Mouse (Mus musculus) midbrain, embryonic 10.5 days (tissue): Measurements from ENCODE around the gene Paqr6. TPM values are rescaled to one million over a fixed set of nuclear protein-coding genes. Genes with fewer than 3 reads are reported as not detected.
"Not testable (repeated sequence)": the region's sequence is repeated elsewhere in the genome, so short reads cannot be mapped to it uniquely, and the experiment has no call there.

ENCODE experiments used
- DNase-seq: peaks from one replicate; pipeline ENCODE4 v3.0.0-alpha.2; 2017; ENCODE audit warnings: low spot score
- H3K27ac ChIP-seq: fragments of 300-500 bp; sonication (generic); replicated peaks from 2 replicates; pipeline ENCODE4 v1.5.1; 2016; ENCODE audit warnings: mild to moderate bottlenecking
- H3K27me3 ChIP-seq: fragments of 300-500 bp; sonication (generic); 2 replicates; pipeline ENCODE4 v1.6.1; 2016; ENCODE audit warnings: low read depth, mild to moderate bottlenecking; ENCODE audit not compliant: poor library complexity, severe bottlenecking
- H3K36me3 ChIP-seq: fragments of 300-500 bp; sonication (generic); 2 replicates; pipeline ENCODE4 v1.6.1; 2016; ENCODE audit warnings: mild to moderate bottlenecking, moderate library complexity
- H3K4me1 ChIP-seq: fragments of 300-500 bp; sonication (generic); 2 replicates; pipeline ENCODE4 v1.6.1; 2016
- H3K4me3 ChIP-seq: fragments of 300-500 bp; sonication (generic); 2 replicates; pipeline ENCODE4 v1.5.1; 2016; ENCODE audit warnings: mild to moderate bottlenecking, moderate library complexity
- H3K9me3 ChIP-seq: fragments of 300-500 bp; sonication (generic); replicated peaks from 2 replicates; pipeline ENCODE4 v1.6.1; 2016; ENCODE audit warnings: mild to moderate bottlenecking
- WGBS: fragments of 180-500 bp; shearing (Covaris S2); methylation state at CpG from one replicate; pipeline ENCODE4 v1.1.7; 2016; 5-methylcytosine and 5-hydroxymethylcytosine counted together
- polyA plus RNA-seq: library from polyadenylated mRNA; unstranded; fragments of >200 nt; fragmentation: Nextera tagmentation; extraction: Ambion mirVana; gene quantifications from 2 replicates; pipeline ENCODE4 v1.2.1, GENCODE M21; 2016

Gene Paqr6
- polyA plus RNA-seq, 1 experiment from 2014 or later, result 0.65 TPM

DNA sequence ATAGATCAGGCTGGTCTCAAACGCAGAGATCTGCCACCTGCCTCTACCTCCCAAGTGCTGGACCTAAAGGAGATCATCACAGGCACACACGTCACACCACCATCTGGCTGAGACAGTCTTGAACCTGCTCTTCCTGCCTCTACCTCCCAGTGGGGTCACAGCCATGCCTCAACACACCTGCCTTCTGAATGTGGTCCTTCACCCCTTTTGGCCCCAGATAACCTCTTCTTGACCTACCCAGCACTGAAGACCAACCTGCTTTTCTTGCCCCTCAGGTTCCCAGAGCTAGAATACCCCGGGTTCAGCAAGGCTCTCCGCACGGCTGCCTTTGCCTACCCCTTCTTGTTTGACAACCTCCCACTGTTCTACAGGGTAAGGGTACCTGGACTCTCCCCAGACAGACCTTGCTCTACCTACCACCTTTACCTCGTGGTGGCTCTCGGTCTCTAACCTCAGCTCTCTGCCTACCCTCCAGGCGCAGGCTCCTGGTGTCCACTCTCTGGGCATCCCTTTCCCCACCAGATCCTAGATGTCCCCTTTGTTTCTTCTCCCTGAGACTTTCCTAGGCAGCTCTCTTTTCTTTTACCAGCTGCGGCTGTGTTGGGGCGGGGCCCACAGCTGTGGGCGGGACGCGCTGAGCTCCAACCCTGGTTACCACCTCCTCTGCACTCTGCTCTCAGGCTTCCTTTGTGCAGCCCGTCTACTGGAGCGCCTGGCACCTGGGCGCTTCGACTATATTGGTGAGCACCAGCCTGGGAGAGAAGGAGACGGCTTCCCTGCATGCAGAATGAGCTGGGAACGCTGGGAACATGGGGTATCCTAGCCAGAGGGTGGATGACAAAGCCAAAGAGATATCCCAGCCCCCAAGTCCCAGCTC lies 11.6 kb downstream of the Paqr6 start:
- Histone ChIP-seq H3K4me3 (peak overlapping the region; percentile 29; the same call in 1 of the 2 replicates), H3K4me1 (peaks cover 12% of the 10 kb centered on the region), H3K27ac (peak overlapping the region; percentile 65)
- 12% methylated on average over 19 of the region's 19 CpGs for WGBS
- H3K9me3 ChIP-seq, H3K27me3 ChIP-seq, H3K36me3 ChIP-seq: not testable (repeated sequence)
- DNase-seq, result peak; percentile 63

DNA sequence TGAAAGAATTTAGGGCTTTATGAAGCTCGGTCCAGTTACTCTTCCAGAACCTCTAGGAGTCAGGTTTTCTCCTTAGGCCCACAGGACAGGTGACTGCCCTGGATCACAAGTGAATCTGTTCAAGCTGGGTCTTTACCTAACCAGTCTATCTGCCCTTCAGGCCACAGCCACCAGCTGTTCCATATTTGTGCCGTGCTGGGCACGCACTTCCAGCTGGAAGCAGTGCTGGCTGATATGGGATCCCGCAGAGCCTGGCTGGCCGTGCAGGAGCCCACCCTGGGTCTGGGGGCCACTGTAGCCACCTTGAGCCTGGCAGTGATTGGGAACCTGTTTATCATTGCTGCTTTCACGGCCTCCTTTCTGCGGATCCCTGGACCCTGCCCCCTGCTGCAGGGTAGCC lies 12.3 kb downstream of the Paqr6 start:
- WGBS, result 32% methylated on average over 7 of the region's 7 CpGs
- H3K9me3 ChIP-seq, H3K27me3 ChIP-seq, H3K4me3 ChIP-seq, H3K36me3 ChIP-seq, DNase-seq: not testable (repeated sequence)
- Histone ChIP-seq H3K4me1 (peaks cover 17% of the 10 kb centered on the region), H3K27ac (peak overlapping the region; percentile 65; the same call in 1 of the 2 replicates)

GRCm38 (mm10) chr3:88378599-88378998 lies 14.2 kb downstream of the Paqr6 start, which contains the start of gene Bglap2:
Bglap2 (minus strand) TSS chr3:88378699.
- not testable (repeated sequence) for DNase-seq, H3K27me3 ChIP-seq, H3K4me3 ChIP-seq, H3K27ac ChIP-seq, H3K9me3 ChIP-seq, H3K36me3 ChIP-seq
- peaks cover 22% of the 10 kb centered on the region for H3K4me1 ChIP-seq
- 78% methylated on average over 5 of the region's 5 CpGs for WGBS

- WGBS, result 8% methylated on average over 22 of the region's 22 CpGs
- H3K27ac ChIP-seq, result peak overlapping the region; percentile 80
Measured at GRCm38 (mm10) chr3:88381389-88382315, 17.3 kb downstream of the Paqr6 start.

DNA sequence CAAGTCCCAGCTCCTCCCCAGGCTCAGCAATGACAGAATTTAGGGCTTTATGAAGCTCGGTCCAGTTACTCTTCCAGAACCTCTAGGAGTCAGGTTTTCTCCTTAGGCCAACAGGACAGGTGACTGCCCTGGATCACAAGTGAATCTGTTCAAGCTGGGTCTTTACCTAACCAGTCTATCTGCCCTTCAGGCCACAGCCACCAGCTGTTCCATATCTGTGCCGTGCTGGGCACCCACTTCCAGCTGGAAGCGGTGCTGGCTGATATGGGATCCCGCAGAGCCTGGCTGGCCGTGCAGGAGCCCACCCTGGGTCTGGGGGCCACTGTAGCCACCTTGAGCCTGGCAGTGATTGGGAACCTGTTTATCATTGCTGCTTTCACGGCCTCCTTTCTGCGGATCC lies 18.0 kb downstream of the Paqr6 start:
- DNase-seq, H3K27me3 ChIP-seq, H3K4me1 ChIP-seq, H3K27ac ChIP-seq, H3K4me3 ChIP-seq, H3K36me3 ChIP-seq, H3K9me3 ChIP-seq: not testable (repeated sequence)
- WGBS, result 56% methylated on average over 3 of the region's 7 CpGs

More at GRCm38 (mm10) chr3:88381389-88382315, 17.3 kb downstream of the Paqr6 start:
- peak; percentile 59 for DNase-seq
- H3K36me3 ChIP-seq, H3K27me3 ChIP-seq, H3K9me3 ChIP-seq: not testable (repeated sequence)
- Histone ChIP-seq H3K4me3 (peak overlapping the region; percentile 43), H3K4me1 (peaks cover 11% of the 10 kb centered on the region)

DNA sequence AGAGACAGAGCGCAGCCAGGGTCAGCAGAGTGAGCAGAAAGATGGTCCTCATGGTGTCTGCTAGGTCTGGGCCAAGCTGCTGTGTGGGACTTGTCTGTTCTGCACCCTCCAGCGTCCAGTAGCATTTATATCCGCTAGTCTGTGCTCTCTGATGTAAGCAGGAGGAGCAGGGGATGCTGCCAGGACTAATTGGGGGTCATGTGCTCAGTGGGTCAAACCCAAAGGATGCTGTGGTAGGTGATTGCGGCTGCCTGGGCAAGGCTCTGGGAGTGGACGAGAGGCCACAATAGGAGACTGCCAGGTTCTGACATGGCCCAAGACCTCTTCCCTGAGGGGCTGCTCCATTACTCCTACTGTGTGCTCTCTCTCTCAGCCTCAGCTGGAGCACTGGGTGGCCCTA lies 20.0 kb downstream of the Paqr6 start, which contains the start of gene Bglap:
Bglap (minus strand) TSS at position 101 of the 400 bp plus-strand sequence.
- Histone ChIP-seq H3K27me3 (no peaks in the 10 kb centered on the region), H3K4me3 (no peak within 1 kb of the TSS), H3K9me3 (no peaks in the 10 kb centered on the region), H3K27ac (no peak within 1 kb of the TSS), H3K4me1 (peaks cover 10% of the 10 kb centered on the region), H3K36me3 (no peaks in the 10 kb centered on the region)
- DNase-seq, result no peak
- 82% methylated on average over 5 of the region's 5 CpGs for WGBS

DNA sequence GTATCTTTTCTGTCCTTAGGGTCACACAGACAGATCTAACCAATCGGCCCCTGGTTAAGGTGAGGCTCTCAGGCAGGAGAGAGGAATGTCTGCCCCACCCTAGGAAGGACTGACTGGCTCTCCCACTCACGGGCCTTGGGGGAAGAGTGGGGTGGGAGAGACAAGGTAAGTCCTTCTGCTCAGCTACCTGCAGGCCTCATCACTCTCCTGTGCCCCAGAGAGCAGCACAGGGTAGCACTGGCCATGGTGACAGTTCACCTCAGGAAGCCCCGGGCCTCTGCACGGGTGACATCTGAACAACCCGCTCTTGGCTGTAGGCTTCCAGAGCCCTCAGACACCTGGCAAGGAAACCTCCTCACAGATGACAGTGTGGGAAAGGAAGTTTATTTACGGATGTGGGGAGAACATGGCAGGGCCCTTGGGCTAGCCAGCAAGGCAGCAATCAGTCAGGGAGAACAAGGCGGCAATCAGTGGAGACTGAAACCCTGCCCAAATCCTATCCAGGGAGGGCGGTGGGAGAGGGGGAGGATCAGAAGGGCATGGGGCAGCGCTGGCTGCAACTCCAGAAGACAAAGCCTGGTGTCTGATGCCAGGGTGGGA lies 29.5 kb downstream of the Paqr6 start:
- Histone ChIP-seq H3K4me3 (no peak overlapping the region), H3K9me3 (no peaks in the 10 kb centered on the region), H3K27me3 (no peaks in the 10 kb centered on the region), H3K36me3 (peaks cover 83% of the 10 kb centered on the region), H3K4me1 (no peaks in the 10 kb centered on the region), H3K27ac (no peak overlapping the region)
- WGBS, result 93% methylated on average over 9 of the region's 9 CpGs
- DNase-seq, result no peak

GRCm38 (mm10) chr3:88395288-88395687 lies 30.9 kb downstream of the Paqr6 start:
- Histone ChIP-seq H3K36me3 (peaks cover 88% of the 10 kb centered on the region), H3K4me1 (no peaks in the 10 kb centered on the region), H3K27me3 (no peaks in the 10 kb centered on the region), H3K4me3 (no peak overlapping the region), H3K27ac (no peak overlapping the region), H3K9me3 (no peaks in the 10 kb centered on the region)
- WGBS, result 96% methylated on average over 6 of the region's 6 CpGs
- DNase-seq, result no peak

- Histone ChIP-seq H3K9me3 (no peaks in the 10 kb centered on the region), H3K4me1 (no peaks in the 10 kb centered on the region), H3K27ac (no peak overlapping the region), H3K36me3 (peaks cover 88% of the 10 kb centered on the region), H3K27me3 (no peaks in the 10 kb centered on the region), H3K4me3 (no peak overlapping the region)
- no peak for DNase-seq
- WGBS, result 95% methylated on average over 8 of the region's 8 CpGs
Measured at GRCm38 (mm10) chr3:88395742-88396141, 31.4 kb downstream of the Paqr6 start.

DNA sequence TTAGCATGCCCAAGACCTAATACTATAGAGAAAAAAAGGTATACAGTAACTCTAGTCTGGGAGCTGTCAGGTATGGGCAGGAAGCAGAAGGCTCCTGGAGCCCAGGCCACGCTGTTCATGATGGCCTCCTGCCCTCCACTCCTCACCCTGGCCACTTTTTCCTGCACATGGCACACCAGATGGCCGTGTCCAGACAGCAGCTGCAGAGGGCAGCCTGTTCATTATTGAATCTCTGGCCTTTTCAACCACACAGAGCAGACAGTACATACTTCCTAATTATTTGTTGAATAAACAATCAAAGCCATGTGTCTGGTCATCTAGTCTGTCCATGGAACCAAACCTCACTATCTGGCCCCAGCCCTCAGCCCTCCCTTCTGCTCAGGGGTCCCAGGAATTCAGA lies 34.3 kb downstream of the Paqr6 start:
- H3K27ac ChIP-seq, result 0 out of 2 replicates have a peak overlapping the region, but pooled peaks have one; percentile 28
- H3K36me3 ChIP-seq, result peaks cover 89% of the 10 kb centered on the region
- no peaks in the 10 kb centered on the region for H3K9me3 ChIP-seq
- H3K4me1 ChIP-seq, result no peaks in the 10 kb centered on the region
- H3K27me3 ChIP-seq, result no peaks in the 10 kb centered on the region
- H3K4me3 ChIP-seq, result no peak overlapping the region
- 81% methylated on average over 2 of the region's 2 CpGs for WGBS
- DNase-seq, result no peak

- Histone ChIP-seq H3K36me3 (peaks cover 53% of the 10 kb centered on the region), H3K27me3 (no peaks in the 10 kb centered on the region), H3K27ac (no peak overlapping the region), H3K9me3 (no peaks in the 10 kb centered on the region), H3K4me1 (peaks cover 23% of the 10 kb centered on the region), H3K4me3 (no peak overlapping the region)
- DNase-seq, result no peak
- 93% methylated on average over 10 of the region's 10 CpGs for whole genome bisulfite sequencing
Measured at GRCm38 (mm10) chr3:88403522-88404230, 39.3 kb downstream of the Paqr6 start.

DNA sequence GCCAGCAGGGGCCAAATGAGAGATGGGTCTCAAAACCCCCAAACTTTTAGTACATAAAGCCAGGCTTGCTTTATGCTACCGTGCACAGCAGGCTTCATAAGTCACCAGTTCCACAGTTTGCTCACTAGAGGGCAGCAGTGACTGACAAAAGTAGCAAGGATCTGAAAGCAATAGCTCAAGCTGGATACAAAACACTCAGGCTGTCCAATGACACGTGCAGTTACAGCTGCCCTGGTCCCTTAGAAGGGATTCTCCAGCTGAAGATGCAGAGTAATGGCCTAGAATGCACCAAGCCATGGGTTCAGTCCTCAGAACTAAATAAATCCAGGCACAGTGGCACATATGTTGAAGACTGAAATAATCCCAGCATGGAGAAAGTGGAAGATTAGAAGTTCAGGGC lies 42.7 kb downstream of the Paqr6 start:
- peaks cover 36% of the 10 kb centered on the region for H3K36me3 ChIP-seq
- H3K4me3 ChIP-seq, result no peak overlapping the region
- peak; percentile 69 for DNase-seq
- peaks cover 42% of the 10 kb centered on the region for H3K4me1 ChIP-seq
- no peaks in the 10 kb centered on the region for H3K9me3 ChIP-seq
- no peaks in the 10 kb centered on the region for H3K27me3 ChIP-seq
- 5% methylated on average over 2 of the region's 2 CpGs for WGBS
- no peak overlapping the region; the same call in 1 of the 2 replicates for H3K27ac ChIP-seq
